Mouse (Mus musculus) kidney, adult 2 months (tissue): ENCODE measurements around the gene Cdc14a.

Experiments used
- CTCF ChIP-seq: fragments of 200-500 bp; conservative IDR thresholded peaks from 2 replicates; pipeline ENCODE4 v1.5.1; 2011; ENCODE audit warnings: low read depth, mild to moderate bottlenecking, control low read depth, low read length, moderate library complexity, mixed read lengths; ENCODE audit not compliant: insufficient read depth, insufficient read length
- POLR2A ChIP-seq: fragments of 200-500 bp; IDR thresholded peaks from one replicate; pipeline ENCODE4 v1.6.1; 2011; ENCODE audit warnings: low read depth, low read length, control low read depth

- no peak for TF ChIP-seq CTCF
- TF ChIP-seq POLR2A: no peak
Observed at GRCm38 (mm10) chr3:116355026-116355788, 68.6 kb downstream of the Cdc14a start.
